Mouse (Mus musculus): ENCODE measurements around the gene Sncg.
"Not testable (repeated sequence)": the region's sequence is repeated elsewhere in the genome, so short reads cannot be mapped to it uniquely, and the experiment has no call there.

Sncg gene

DNA sequence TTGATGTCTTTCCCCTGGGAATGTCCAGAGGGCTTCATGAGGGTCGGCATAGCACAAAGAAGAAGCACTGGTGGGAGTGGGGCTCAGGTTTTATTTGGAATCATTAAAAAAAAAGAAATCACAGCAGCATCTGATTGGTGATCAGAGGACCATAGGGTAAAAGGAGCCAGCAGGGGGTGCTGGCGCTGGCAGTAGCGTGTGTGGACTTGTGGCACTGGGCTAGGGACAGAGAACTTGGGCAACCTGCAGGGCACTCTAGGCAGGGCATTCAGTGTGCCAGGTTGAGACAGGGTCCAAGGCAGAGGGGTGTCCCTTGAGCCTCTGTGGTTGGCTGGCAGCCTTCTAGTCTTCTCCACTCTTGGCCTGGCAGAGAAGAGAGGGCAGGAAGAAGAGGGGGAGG is 4.4 kb downstream of the Sncg start:
- no peak for DNase-seq (ENCODE audit: low spot score)

DNA sequence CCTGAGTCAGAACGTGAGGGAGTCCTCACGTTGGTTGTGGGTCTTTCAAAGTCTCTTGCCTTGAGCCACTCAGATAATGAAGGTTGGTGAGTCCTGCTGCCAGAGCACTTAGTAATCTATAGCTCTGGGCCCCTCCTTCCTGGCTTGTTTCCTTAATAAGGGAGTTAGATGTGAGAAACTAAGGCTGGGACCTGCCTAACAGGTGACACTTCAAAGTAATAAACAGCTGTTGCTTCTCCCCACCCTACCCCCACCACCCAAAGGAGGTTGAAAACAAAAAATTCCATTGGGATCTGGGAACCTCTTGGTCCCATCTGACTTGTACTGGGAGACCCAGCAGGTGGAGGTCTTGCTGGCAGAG is 9.5 kb downstream of the Sncg start:
- no peak for DNase-seq (ENCODE audit: low spot score)

- DNase-seq (ENCODE audit: low spot score), result not testable (repeated sequence)
These were observed 10.1 kb downstream of the Sncg start for GRCm38 (mm10) chr14:34364254-34365146.

DNA sequence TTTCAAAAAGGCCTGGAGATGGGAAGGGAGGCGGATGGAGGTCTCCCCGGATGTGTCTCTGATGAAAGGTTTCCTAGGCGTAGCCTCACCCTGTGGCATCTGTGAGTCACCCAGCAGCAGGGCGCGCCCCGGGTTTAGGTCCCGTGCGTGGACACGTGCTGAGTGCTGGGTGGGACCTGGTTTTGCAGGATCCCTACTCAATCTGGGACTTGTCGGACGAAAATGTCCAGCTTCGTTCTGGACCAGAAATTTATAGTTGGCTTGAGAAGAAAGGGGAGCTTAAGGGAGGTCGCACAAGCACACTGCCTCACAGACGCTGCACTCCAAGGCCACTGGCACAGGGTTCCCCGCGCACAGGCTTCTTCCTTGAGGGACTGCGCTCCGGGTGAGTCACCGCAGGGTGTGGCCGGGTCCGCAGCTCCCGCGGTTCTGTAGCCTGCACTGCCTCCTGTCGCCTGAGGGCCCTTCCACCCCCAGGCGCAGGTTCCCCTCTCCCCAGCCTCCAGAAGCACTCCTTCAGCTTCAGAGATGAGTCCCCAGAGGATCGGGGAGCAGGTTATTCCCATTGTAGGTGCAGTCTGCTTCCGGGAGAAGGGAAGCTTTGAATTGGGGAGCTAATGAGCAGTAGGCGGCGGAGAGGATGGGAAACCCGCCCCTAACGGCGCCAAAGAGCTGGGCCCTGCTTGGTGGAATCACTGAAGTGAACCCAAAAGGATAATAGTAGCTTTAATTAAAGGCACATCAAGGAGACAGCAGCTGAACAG is 10.9 kb downstream of the Sncg start:
- DNase-seq (ENCODE audit: low spot score), result peak; percentile 45

DNA sequence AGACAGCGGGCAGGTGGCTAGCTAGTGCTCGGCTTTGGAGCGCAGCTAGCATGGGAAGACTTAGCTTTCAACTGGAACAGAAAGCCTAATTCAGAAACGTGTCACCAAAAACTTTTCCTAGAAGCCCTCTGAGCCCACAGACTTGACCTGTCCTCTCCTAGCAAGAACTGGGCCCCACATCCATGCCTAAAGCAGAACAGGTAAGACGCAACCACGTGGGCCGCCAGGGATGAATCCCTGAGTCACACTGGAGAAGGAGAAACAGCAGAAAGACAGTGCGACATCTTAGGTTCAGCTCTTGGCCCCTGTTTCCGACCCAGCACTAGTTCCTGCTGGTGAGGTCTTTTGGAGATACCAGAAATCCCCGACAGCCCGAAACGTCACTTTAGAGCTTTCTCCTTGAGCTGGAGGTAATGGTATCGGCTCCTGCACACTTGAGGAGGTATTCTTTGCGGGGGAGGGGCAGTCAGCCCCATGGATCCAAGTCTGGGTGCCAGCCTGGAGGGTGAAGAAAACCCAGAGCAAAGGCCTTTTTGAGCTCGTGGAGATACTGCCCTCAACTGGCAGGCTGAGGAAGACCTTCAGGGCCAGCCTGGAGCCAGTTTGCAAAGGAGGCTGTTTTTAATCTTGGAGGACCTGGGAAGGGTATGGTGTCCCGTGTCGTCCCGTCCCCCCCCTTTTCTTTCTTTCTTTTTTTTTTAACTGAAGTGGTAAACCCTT is 11.7 kb downstream of the Sncg start:
- DNase-seq (ENCODE audit: low spot score), result peak; percentile 74

- DNase-seq (ENCODE audit: low spot score), result no peak
These were observed 12.5 kb downstream of the Sncg start for GRCm38 (mm10) chr14:34362135-34362534.

DNA sequence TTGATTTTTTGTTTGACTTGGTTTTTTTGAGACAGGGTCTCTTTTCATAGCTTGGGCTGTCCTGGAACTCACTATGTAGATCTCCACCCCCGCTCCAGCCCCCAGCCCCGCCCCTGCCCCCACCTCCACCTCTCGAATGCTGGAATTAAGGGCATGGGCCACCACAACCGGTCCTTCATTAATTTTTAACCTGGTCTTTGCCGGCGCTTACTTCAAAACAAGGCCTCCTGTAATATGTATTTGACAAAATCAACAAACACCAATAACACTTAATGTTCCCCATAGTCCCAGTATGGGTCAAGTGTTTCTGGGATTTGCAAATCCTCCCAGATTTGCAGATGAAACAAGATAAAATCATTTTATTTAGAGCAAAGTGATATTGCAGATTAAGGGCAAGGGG is 14.3 kb downstream of the Sncg start:
- no peak for DNase-seq (ENCODE audit: low spot score)

DNA sequence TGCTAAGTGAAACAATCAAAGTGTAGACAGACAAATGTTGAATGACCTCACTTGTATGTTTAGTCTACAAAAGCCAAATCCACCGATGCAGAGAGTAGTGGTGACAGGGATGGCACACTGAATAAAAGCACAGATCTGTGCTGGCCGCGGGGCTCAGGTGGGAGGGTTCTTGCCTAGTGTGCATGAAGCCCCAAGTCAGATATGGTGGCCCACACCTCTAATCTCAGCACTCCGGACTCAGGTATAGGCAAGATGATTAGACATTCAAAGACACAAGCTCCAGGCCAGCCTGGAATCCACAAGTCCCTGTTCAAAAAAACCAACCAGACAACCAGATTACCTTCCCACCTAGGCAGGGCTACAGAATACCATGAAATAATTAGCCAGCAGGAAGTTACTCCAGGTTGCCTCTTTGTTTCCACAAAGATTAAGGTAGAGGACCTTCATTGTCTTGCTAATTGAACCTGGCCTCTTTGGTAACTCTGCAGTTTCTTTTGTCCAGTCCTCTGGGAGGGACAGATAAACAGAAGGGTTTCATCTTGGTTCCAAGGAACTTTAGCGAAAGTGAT is 14.8 kb downstream of the Sncg start:
- no peak for DNase-seq (ENCODE audit: low spot score)

DNA sequence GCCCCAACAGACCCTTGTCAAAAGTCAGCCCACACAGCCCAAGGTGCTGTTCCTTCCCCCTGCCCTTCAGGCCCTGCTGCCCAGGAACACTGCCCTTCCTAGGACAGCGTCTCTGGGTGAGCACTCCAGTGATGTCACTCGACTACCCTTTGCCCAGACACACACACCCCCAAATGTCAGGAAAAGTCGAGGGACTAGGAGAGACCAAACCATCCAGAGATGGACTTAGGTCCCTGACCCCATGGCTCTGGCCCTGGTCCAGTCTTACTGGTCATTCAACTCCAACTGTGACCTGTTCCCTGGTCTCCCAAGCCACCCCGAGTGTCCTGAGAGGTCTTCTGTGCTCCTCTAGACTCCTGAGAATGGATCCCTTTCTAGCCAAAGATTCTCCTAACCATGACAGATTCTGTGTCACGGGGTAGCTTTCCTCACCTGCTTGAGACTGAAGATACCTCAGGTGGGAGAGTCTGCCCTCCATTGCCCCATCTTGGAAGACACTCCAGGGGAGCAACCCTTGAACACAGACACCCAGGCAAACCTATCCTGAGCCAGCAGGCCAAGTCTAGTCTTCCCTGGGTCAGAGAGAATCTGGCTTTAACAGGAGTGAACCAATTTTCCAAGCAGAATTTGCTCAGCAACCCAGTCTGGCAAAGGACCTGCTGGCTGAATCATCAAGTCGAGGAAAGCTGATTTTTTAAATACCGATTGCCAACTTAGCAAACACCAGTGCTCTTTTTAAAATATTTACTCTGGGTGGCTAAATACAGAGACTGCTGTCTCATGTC is 16.7 kb downstream of the Sncg start:
- peak; percentile 25 for DNase-seq (ENCODE audit: low spot score)

DNA sequence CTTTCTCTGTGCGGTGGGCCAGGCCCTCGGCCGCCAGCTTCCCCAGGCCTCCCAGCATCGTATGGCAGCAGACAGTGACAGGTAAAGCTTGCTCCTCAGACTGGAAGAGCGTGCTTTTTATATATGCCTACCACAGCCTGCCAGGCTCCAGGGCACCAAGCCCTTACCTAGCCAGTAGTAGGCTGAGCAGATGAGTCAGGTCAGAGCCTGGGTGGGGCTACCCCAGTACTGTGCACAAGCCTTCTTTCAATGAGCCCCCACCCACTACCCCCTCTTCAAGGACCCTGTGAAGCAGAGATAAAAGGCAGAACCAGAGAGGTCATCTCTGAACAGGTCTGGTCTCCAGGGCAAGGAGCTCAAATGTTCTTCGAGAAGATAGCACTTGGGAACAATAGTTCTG is 19.3 kb downstream of the Sncg start, which contains the start of gene Fam25c:
Gene Fam25c (minus strand): TSS at position 133 of the 400 bp plus-strand sequence.
- no peak for DNase-seq (ENCODE audit: low spot score)

- no peak for DNase-seq (ENCODE audit: low spot score)
These were observed 20.1 kb downstream of the Sncg start for GRCm38 (mm10) chr14:34354456-34354855.

DNA sequence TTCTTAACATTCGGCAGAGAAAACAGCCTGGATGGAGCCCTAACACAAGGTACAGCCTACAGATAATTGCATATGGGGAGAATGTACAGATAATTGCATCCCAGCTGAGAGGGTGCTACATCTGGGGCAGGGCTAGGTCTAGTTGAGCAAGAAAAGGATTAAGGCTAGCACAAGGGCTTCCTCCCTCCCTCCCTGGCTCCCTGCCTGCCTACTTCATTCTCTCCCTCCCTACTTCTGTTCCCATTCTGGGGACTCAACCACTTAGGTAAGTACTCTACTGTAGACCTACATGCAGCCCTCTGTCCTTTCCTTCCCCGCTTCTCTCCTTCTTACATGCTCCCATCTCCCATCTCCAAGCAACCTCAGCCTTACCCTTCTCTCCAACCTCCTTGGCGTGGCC is 21.3 kb downstream of the Sncg start:
- no peak for DNase-seq (ENCODE audit: low spot score)

DNA sequence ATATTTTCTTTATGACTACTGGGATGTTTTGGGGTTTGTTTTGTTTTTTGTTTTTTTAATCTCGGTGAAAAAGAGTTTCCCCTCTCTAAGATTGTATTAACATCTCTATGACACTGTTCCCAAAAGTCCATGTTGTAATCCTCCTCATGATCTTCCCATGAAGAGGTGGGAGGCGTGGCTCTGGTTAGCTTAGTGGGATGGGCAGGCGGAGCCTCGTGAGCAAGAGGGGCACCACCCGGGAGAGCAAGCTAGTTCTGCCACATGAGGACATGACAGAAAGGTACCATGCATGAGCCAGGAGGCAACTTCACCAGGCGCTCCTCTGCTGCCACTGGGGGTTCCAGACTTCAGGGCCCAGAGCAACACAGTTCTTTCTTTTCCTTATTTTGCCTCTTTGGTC is 22.1 kb downstream of the Sncg start:
- DNase-seq (ENCODE audit: low spot score), result no peak

DNA sequence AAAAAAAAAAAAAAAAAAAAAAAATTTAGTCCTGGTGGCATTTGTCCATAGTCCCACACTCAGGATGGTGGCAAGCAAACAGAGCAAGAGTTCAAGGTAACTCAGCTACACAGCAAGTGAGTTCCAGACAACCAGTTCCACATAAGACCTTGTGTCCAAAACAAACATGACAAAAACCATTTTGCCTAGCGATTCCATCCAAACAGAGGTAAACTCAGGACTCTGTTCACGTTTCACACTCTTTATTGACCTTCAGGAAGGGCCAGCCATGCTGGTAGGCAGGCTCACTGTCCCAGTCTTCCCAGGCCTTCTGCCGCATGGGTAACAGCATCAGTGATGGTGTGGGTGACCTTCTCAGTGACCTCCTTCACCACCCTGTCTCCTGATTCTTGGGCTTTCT is 22.9 kb downstream of the Sncg start:
- DNase-seq (ENCODE audit: low spot score), result no peak

DNA sequence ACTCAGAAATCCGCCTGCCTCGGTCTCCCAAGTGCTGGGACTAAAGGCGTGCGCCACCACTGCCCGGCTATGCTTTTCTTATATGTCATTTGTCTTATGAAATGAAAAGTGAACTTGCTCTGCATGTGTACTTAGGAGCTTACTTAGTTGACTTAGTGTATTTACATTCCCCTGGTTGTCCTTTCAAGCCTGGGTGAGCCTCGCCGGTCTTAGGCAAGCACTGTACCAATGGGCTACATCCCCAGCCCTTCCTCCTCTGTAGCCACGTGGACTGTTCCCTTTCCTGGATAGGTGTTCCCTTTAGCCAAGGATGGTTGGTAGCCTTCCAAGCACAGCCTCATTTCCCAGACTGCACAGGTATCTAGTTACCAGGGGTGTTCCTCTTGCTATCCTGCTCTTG is 25.6 kb downstream of the Sncg start:
- DNase-seq (ENCODE audit: low spot score), result no peak

DNA sequence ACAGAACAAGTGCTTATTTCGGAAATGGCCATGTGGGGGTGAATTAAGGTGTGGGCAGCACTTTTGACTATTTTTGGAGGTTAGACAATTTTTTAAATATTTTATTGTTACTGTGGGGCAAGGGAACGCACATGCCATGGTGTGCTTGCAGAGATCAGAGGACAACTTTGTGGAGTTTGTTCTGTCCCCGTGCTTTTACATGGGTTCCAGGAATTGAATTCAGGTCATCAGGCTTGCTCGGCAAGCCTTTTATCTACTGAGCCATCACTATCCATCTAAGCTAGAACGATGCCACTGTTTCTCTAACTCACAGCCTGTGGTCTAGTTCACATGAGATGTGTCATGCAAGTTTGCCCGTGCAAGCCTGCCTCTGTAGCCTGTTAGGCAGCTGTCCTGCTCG is 26.3 kb downstream of the Sncg start:
- DNase-seq (ENCODE audit: low spot score), result no peak

- DNase-seq (ENCODE audit: low spot score), result no peak
These were observed 27.5 kb downstream of the Sncg start for GRCm38 (mm10) chr14:34347084-34347483.

DNA sequence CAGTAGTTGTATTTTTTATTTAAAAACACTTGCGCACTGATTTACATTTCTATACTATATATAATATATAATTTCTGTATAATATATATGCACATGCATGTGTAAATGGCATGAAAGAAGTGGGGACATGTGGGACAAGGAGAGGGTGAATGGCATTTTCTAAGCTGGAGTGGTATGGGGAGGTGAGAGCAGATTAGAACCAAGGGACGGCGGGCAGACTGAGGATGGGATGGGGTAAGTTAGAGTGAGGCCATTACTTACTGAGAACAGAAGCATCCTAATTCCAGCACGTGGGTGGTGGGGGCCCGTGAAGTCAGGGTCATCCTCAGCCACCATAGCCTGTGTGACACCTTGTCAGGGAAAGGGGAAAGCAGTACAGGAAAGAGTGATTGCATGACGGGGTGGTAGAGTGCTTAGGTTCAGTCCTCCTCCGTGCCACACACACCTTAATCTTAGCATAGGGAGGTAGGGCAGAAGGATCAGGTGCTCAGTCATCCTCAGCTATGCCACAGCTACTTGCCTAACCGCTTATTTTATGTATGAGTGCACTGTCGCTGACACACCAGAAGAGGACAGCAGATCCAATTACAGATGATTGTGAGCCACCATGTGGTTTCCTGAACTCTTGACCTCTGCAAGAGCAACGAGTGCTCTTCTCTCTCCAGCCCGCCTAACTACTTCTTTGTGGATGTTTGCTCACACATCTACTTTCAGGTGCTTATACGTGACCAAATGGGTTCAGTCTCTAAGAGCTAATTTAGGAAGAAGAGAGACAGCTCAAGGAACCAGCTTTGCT is 28.6 kb downstream of the Sncg start:
- no peak for DNase-seq (ENCODE audit: low spot score)

DNA sequence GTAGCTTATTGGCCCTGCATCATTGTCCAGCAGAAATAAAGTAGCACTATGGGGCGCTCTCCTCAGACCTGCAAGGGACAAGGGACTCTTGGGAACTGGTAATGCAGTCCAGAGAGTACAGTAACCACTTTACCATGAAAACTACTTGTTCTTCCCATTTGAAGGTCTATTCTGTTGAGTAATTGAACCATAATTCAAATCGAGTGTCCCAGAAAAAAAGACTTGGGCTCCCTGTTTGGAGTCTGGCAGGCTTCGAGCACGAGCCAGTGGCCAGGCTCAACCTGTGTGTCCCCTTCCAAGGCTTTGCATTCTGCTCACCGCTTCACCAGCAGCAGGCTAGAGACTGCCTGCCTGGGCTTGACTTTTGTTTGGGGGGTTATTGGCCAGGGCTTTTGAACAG is 30.2 kb downstream of the Sncg start:
- no peak for DNase-seq (ENCODE audit: low spot score)

DNA sequence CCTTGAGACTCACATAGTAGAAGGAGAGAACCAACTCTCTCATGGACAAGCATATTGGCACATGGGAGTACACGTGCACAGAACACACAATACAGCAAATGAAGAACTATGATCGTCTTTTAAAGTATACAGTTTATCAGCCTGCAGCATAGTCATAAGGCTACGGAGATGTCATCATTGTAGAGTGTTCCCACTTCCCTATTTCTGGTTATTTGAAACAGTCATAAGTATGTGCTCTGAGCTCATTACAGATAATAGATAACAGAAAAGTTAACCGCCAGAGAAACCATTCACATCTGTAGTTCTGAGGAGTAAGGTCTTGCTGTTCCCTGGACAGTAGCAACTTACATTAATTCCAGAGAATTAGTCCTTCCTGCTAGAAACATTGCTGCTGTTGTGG is 31.5 kb downstream of the Sncg start:
- DNase-seq (ENCODE audit: low spot score), result no peak

DNA sequence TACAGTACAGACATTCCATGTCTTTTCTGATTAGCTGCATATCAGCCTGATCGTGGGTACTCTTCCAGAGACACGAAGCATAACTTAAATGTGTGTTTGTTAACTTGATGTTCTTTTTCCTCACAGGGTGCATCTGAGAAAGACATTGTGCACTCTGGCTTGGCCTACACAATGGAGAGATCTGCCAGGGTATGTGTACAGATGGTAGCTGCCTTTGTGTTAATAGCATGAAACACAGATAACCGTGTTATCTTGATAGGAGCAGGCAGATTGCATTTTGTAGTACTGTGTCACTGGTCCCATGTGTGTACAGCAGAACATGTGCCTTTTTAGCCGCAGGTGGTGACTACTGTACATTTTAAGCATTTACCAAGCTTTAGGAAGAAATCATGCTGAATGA is 32.6 kb downstream of the Sncg start:
- DNase-seq (ENCODE audit: low spot score), result no peak
